Mouse (Mus musculus): Measurements from ENCODE around the gene Pdss2.

The Pdss2 gene

DNA sequence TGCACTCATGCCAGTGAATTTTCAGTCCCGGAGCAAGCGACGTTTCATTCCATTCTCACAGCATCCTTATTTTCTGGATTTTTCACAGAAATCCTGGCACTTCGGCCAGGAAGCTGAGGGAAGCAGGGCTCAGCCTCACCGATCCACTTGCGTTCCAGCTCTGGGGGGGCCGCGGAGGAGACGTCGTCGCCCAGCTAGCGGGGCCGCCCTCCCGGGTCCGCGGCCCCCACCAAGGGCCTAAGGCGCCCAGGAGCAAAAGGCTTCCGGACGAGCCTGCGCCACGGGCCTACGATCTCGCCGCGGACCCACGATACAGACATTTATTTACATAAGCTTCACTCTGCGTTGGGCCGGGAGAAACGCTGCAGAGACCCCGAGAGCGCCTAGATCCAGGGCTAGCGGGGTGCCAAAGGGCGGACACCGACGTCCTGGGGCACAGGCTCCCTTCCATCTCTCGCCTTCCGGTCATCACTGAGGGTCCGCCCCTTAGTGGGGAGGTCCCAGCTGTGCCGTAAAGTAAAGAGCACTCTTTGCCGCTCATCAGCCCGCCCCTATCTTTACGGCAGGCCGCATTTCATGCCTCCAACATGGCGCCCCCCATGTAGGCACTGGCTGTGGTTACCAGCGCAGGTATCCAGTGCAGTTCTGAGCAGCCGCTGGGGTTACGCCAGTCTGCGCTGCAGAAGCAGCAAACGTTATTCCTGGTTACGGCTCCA is at the start of gene Pdss2:
TSS of gene Pdss2 (plus strand) at position 577 of the 716 bp plus-strand sequence.
- DNase-seq = peak; percentile 97

DNA sequence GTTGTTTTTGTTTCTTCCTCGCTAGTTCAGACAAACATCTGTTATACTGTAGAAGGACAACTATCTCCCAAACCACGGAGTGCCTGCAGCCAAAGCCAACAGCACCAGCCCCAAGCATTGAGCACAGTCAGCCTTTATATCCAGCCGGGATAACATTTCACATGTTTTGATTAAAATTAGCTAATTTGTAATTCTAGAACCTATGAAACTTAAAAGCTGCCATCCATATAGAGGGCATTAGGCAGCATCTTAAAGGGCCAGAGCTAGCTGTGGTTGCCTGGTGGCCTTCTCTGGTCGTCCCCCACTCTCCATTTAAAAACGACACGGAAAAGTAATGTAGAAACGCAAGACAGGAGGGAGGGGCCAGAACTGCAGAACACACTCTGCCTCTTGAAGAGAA is 49.2 kb upstream of the Pdss2 start:
- no peak for DNase-seq

DNA sequence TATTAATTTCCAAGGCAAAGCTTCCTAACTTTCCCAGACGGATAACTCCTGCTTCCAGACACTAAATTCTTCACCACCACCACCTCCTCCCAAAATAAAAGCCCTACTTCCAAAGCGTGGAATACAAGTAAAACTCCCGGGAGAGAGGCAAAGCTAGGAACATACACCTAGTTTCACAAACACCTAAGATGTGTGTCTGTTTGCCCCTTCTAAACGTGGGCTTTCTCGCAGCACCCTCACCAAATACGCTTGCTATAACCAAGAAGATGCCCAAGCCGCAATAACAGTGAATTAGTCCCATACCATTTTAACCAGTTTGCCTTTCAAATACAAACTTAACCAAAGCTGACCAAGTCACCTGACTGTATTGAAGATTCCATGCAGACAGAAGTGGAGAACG is 48.7 kb upstream of the Pdss2 start:
- DNase-seq = no peak

DNA sequence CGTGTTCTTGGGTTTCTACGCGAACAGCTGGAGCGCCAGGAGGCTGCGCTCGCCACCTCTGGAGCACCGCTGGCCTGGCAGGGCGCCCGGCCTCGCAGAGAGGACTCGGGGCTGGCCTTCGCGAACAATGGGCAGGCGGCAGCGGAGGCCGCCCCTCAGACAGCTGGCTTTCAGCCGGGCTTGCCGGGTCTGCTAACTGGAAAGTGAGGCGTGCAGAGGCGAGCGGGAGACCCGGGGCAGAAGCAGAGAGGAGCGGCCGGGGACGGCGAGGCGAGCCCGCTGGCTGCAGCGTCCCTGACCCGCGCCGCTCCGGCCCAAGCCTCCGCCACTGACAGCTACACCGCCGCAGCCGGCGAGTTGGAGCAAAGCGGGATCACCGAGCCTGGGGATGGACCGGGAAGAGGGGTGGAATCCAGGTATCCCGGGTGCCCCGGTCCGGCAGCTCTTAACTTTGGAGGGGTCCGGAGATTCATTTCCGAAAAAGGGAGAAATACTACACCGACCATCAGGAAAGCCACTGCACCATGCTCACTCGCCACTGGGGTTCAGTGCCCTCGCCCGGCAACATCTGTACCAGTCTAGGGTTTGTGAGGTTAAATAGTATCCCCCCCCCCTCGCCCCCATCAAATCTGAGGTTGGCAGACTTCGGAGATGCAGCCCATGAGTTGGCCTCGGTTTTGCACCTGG is 48.0 kb upstream of the Pdss2 start:
- peak; percentile 48 for DNase-seq

DNA sequence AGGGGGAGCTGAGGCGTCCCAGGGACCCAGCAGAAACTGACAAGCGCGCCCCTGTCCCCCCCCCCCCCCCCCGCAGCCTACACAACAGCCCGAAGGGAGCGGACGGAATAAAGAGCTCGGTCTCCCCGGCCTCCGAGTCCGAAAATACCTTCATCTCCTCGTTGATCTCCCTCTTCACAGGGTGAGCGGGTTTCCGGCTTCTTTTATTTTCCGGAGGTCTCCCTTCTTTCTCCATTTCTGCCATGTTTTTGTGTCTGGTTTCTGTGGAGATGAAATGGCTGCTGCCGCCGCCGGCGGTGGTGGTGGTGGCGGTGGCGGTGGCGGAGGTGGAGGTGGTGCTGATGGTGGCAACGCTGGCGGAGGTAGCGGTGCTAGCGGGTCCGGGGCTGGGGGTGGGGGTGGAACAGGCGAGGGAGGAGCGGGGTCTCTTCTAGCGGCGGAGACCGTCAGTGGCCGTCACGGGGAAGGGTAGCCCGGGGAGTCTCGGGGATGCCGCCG is 47.4 kb upstream of the Pdss2 start:
- peak; percentile 47 for DNase-seq

DNA sequence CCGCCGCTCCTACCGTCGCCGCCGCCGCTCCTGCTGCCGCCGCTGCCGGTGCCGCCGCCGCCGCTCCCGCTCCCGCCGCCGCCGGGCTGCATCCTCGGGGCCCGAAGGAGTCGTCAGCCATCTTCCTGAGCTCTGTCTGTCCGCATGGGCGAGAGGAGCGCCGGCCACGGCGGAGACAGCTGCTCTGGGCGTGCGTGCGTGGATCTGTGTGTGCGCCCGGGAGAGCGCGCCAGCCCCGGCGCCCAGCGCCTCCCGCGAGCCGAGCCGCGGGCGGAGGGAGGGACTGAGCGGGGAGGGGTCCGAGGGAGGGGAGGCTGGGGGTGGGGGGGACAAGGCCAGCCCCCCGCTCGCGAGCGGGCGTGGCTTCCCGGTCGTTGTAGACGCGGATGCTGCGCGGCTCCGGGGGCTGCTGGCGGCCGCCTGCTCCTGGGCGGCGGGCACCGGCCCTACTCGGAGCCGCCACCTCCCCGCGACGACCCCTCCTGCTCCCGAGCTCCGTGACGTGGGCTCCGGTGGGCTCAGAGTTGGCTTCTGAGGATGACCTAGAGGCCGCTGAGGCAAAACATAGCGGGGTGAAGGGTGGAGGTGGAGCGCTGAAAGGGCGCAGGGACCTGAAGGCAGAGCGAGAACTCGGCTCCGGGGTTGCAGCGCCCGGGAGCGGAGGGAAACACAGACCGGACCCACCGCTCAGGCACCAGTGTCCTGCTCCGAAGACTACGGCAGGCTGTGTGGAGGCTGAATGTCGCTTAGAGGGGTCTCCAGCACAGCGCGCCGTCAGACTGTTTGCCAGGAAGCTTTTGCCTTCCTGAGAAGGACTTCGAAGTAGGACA is 46.7 kb upstream of the Pdss2 start, which contains the start of the genes Sobp and 9030612E09Rik:
TSS of gene Sobp (minus strand) at position 205 of the 830 bp plus-strand sequence.
TSS of gene 9030612E09Rik (plus strand) at position 379 of the 830 bp plus-strand sequence.
- DNase-seq = peak; percentile 83

DNA sequence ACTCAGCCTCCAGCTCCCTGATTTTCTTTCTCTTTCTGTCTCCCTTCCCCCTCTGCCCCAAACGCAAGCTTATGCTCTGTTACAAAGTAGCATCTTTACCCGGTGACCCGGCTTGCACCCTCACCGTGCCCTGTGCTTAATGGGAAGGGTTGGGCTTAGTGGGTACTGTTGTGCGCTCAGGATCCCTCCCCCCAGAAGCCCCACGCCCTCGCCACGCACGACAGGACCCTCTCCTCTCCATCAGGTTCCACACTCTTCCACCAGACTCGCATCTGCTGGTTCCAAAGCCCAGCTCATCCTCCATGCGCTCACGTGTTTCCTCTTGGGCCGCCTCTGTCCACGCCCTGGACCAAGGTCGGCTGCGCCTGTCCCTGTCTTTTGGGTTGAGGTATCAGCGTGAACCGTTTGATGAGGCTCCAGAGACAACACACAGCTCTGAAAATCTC is 46.1 kb upstream of the Pdss2 start:
- peak; percentile 47 for DNase-seq

DNA sequence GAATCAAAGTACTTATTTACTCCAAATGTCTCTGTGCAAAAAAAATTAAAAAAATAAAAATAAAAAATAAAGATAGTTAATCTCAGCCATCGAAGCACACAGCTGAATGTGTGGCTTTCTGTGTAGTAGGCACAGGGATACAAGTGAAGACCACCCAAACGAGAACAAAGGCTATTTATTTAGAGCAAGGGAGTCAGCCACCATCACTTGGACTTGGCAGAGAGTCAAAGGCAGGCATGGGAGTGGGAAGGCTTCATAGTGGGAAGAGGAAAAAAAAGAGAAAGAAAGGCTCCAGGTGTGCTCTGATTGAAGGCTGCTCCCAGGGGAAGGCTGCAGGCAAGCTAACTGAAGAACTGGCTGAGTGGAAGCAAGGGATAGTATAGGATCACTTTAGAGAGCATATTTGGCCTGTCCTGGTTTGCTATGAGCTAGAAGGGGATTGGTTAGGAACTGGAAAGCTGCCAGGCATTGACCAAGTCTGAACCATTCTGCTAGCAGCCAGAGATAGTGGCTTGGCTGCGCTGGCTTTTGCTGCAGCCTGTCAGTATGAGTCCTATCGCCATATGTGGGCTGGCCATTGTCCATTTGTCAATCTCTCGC is 40.9 kb upstream of the Pdss2 start:
- DNase-seq = no peak

DNA sequence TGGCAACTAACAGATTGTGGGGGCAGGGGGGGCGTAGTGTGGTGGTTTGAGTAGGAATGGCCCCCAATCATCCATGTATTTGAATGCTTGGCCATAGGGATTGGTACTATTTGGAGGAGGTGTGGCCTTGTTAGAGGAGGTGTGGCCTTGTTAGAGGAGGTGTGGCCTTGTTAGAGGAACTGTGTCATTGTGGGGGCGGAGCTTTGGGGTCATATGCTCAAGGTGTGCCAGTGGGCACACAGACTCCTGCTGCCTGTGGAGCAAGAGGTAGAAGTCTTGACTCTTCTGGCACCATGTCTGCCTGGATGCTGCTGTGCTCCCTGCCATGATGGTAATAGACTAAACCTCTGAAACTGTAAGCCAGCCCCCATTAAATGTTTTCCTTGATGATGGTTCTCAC is 21.1 kb upstream of the Pdss2 start:
- no peak for DNase-seq

DNA sequence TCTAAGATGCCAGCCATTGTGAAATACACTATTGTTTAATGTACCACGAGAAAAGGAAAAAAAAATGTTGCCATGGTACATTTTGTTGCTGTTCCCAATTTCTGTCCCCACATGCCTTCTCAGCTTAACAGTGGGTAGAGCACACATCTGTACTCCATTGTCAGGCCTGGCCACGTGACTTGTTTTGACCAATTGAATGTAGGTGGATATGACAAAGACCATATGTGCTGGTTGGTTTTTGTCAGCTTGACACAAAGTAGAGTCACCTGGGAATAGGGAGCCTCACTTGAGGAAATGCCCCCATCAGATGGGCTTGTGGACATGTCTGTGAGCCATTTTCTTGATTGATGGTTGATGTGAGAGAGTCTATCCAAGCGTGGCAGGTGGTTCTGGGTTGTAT is 17.4 kb upstream of the Pdss2 start:
- DNase-seq = no peak

DNA sequence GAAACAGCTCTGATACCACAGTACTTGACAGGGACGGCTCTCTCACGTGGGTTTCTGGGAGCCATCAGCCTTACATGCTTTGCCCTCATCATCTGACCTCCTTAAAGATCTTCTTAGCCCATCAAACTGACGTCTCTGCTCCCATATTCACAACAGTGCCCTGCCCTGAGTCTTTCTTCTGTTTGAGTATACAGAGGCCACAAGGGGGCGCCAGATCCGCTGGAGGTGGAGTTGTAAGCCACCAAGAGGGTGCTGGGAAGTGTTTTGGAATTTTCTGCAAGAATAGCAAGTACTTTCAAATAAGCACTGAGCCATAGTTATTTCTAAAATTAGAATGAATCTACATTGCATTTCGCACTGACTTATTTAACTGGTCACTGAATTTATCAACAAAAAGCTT is 9.4 kb upstream of the Pdss2 start:
- DNase-seq = no peak

DNA sequence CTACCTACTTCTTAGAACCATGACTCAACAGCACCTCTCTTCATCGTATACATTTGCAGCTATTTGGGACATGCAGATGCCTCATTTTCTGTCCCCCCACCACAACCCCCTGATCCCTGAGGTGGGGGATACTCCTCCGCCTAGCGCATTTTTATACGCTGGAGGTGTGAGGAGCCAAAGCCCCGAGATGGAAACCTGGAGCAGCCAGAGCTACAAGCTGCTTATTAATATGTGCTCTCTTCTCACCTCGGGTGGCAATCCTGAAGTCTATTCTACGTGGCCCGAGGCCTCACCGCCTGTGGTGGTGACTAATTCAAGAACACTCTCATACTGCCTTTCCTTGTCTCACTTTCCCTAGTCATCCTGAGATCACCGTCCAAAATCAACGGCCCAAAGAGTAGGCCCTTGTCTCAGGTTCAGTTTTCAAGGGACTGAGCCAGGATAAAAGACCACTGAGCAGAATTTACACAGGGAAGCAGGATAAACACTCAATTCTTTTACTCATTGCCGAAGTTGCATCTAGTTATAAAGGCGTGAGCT is 3.9 kb upstream of the Pdss2 start:
- no peak for DNase-seq

DNA sequence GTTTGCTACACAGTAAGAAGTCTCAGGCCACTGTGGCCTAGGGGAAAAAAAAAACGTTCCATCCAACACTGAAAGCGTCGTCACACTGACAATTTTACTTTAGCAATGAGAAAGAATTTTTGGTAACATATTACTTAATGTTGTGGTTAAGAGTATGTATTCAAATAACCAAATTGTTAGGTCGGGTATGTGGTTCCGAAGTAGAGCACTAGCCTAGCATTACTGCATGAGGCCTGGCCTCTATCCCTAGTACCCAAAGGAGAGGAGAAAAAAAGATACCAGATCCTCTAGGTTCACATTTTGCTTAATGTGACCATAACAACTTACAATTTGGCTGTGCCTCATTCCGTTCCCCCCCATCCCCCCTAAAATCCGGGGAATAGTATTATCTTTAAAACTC is 807 bp upstream of the Pdss2 start:
- DNase-seq = no peak

DNA sequence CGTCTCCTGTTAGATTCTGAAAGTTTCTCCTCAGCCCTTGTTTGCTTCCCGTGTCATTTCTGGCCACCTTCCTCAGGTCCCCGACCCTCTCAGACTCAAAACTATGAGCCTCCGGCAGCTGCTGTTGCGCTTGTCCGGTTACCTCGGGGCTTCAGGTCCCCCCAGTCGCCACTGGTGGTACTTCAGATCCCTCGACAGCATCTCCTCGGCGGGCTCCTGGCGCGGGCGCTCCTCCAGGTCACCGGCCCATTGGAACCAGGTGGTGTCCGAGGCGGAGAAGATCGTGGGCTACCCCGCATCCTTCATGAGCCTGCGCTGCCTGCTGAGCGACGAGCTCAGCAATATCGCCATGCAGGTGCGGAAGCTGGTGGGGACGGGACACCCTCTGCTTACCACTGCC is 373 bp downstream of the Pdss2 start:
- DNase-seq = peak; percentile 20

DNA sequence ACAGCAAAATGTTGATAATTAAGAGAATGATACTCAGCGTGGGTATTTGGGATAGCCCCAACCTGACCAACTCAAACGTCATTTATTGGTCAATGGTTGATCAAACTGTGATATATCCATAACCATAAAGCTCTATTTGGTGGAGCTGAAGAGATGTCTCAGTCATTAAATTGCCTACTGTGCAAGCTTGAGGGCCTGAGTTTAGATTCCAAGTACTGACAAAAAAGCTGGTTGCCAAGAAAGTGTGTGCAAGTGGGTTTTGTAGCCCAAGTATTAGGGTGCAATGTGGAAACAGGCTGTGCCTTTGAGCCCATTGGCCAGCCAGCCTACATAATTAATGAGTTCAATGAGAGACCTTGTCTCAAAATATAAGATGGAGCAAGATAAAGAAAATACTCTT is 2.1 kb downstream of the Pdss2 start:
- DNase-seq = no peak

DNA sequence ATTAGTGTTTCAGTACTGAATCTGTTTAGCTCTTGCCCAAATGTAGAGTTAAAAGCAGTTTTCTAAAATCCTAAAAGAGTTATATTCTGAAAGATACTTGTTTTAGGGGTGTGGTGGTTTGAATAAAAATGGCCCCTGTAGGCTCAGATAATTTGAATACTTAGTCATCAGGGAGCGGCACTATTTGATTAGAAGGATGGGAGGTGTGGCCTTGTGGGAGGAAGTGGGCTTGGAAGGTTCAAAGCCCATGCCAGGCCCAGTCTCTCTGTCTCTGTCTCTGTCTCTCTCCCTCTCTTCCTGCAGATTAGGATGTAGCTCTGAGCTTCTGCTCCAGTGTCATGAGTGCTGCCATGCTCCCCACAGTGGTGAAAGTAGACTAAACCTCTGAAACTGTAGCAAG is 5.1 kb downstream of the Pdss2 start:
- no peak for DNase-seq

DNA sequence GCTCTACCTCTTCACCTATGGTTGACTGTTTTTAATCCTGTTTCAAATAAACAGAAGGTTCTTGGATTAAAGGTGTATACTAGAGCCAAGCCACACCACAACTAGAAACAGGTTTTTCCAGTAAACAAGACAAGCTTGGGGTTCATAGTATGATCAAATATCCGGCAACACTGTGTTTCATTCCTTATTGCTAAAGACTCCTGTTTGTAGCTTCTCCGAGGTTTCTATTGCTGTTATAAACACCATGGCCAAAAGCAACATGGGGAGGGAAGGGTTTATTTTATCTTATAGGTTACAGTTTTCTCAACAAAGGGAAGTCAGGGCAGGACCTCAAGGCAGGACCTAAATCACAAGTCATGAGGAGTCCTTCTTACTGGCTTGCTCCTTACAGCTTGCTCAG is 8.0 kb downstream of the Pdss2 start:
- no peak for DNase-seq

DNA sequence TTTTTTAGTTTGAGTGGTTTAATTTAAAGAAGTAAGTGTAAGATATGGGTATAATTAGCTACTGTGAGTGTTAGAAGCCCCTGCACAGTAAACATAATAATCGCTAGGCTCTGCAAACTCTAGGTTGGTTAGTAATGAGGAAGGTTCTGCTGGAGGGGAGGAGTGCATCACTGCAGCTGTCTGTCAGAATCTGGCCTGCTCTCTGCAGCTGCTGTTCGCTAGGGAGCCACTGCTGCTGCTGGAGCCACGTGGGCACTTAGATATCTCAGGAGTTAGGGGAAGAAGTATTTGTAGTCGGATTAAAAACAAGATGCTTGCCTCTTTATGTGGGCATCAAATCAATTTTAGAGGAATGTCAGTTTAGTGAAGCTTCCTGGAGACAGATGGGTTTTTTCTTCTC is 13.2 kb downstream of the Pdss2 start:
- no peak for DNase-seq

DNA sequence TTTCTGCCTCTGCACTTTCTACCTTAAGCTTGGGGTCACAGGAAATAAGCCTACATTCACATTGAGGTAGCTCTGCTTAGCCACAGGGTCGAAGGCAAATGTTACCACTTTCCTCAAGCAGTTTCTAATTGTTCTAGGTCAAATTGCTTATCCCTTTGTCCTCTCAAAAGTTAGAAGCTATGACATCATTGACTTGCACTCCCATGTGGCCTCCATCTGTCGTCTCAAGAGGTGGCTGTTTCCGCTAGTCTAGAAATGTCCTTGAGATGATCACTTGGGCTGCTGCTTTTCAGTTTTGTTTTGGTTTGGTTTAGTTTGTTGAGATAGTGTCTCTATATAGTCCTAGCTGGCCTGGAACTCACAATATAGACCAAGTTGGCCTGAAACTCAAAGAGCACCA is 13.7 kb downstream of the Pdss2 start:
- no peak for DNase-seq

DNA sequence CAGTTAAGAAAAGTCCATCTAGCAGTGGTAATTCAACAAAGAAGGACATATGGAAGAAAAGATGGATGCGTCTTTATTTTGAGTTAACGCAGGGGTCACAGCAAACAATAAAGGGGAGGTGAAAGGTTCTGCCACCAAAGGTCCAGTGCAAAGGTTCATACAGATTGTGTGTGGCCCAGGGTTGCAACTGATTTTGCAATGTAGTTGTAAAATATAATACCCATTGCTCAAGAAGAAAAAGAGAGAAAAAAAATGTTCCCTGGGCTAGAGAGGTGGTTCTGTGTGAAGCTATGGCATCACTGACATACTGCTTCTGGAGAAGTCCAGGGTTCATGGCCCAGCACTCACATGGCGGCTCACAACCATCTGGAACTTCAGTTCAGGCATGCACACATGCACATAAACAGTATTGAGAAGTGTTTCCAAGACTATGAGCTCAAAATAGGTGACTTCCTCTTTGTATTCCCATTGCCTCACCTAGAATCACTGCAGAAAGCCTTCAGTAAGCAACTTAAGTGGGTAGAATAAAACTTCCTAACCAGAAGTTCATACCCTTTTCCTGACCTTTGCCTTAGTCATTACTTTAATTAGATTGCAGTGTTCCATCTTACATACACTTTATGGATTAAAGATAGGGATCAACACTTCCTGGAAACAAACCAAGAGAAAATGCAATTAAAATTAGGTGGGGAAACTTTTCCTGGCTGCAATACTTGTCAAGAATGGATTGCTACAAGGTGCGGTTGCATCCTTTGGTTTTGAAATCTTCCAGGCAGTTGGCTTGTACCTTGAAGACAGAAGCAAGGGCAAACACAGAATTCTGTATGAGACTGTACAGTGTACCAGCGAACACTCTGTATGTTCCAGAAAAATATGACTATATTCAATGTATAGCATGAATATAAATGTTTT is 14.7 kb downstream of the Pdss2 start:
- no peak for DNase-seq

DNA sequence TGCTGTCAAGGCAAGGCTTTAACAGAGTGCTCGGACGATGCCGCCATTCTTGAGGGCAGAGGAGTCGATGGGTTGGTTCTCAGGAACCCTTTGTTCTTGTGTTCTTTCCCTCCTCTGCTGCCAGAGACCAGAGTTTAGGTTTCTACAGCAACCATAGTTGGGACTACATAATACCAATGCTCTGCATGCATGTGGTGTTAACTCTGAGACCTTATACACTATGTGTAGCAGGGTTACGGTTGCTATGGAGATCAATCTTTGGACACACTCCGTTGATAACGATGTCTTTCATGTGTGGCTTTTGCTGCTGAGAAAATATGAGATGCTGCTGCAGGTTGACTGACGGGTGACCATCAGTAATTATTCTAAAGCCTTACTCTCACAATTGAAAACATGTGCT is 20.9 kb downstream of the Pdss2 start:
- DNase-seq = no peak

Measured in right cerebral cortex, adult 18-20 months (tissue).